Mouse (Mus musculus) lung, postnatal 0 days (tissue): ENCODE measurements at regions not wholly inside any gene's neighbourhood (a gene's known extent, or its start where the extent isn't known, plus 50 kb on each side); places are given as distances from the start of the nearest gene placed in this dataset.

Experiments
- ATAC-seq: fragments of 200-750 bp; cut with Nextera tagmentation; 2 replicates; pipeline ENCODE4 v1.8.0; 2017; ENCODE audit warnings: moderate library complexity
- DNase-seq: peaks from one replicate; pipeline ENCODE4 v3.0.0-alpha.2; 2016; ENCODE audit warnings: low spot score
- H3K27ac ChIP-seq: fragments of 300-500 bp; sonication (generic); 2 replicates; pipeline ENCODE4 v1.5.1; 2014; ENCODE audit warnings: antibody characterized with exemption, mild to moderate bottlenecking, low read length, mixed read lengths
- H3K27me3 ChIP-seq: fragments of 300-500 bp; sonication (generic); replicated peaks from 2 replicates; pipeline ENCODE4 v1.6.1; 2014; ENCODE audit warnings: low read length, mixed read lengths; ENCODE audit not compliant: insufficient read depth
- H3K36me3 ChIP-seq: fragments of 300-500 bp; sonication (generic); 2 replicates; pipeline ENCODE4 v1.6.1; 2014; ENCODE audit warnings: low read length, mixed read lengths; ENCODE audit not compliant: insufficient read depth
- H3K4me1 ChIP-seq: fragments of 300-500 bp; sonication (generic); 2 replicates; pipeline ENCODE4 v1.6.1; 2014; ENCODE audit warnings: antibody characterized with exemption, low read depth, low read length, mixed read lengths; ENCODE audit not compliant: insufficient read depth
- H3K4me2 ChIP-seq: fragments of 300-500 bp; sonication (generic); replicated peaks from 2 replicates; pipeline ENCODE4 v1.6.1; 2014; ENCODE audit warnings: low read depth, mild to moderate bottlenecking, low read length, moderate library complexity, mixed read lengths
- H3K4me3 ChIP-seq: fragments of 300-500 bp; sonication (generic); 2 replicates; pipeline ENCODE4 v1.5.1; 2014; ENCODE audit warnings: low read depth, low read length
- H3K9ac ChIP-seq: fragments of 300-500 bp; sonication (generic); replicated peaks from 2 replicates; pipeline ENCODE4 v1.6.1; 2014; ENCODE audit warnings: low read depth, mild to moderate bottlenecking
- H3K9me3 ChIP-seq: fragments of 300-500 bp; sonication (generic); 2 replicates; pipeline ENCODE4 v1.6.1; 2016; ENCODE audit warnings: low read length, mixed read lengths
- CTCF ChIP-seq: IDR thresholded peaks from 2 replicates; pipeline ENCODE4 v1.5.1; 2016; ENCODE audit warnings: antibody characterized with exemption, mild to moderate bottlenecking
- EP300 ChIP-seq: IDR thresholded peaks from 2 replicates; pipeline ENCODE4 v1.6.1; 2016; ENCODE audit warnings: antibody characterized with exemption, mild to moderate bottlenecking, control low read depth
- WGBS: fragments of 180-500 bp; shearing (Covaris S2); extraction: QIAGEN DNeasy Blood & Tissue Kit; methylation state at CpG from one replicate; pipeline ENCODE4 v1.1.7; 2014; 5-methylcytosine and 5-hydroxymethylcytosine counted together

DNA sequence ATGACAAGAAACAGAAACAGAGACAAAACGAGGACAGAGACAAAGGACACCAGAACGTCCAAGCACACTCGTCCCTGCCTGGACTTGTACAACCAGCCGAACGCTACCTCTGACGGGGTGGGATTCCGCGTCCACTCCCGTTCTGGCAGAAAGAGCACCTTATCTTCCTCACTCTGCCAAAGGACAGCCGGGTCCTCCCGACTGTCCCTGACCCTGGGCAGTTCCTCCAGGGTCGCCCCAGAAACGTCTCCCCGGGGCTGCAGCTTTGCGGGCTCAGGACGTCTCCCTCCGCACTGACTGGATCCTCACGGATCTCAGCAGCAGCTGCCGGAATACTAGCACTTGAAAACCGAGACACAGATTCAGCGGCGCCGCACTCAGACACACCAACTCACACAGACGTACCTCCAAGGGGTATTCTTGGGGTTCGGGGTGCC, 279.6 kb downstream of the Gm21863 start:
- H3K9ac ChIP-seq = no peak overlapping the region
- TF ChIP-seq CTCF = no peak
- TF ChIP-seq EP300 = no peak
- no peak overlapping the region for H3K4me3 ChIP-seq
- peaks cover 51% of the 10 kb centered on the region for H3K9me3 ChIP-seq
- ATAC-seq (peak; percentile 28), DNase-seq (peak; percentile 4)
- H3K4me1 ChIP-seq = no peaks in the 10 kb centered on the region
- H3K36me3 ChIP-seq = no peaks in the 10 kb centered on the region
- H3K4me2 ChIP-seq = no peak overlapping the region
- WGBS = 69% methylated on average over 25 of the region's 25 CpGs
- H3K27me3 ChIP-seq = no peaks in the 10 kb centered on the region
- no peak overlapping the region for H3K27ac ChIP-seq
